Mouse (Mus musculus): Measurements from ENCODE around the gene Mbtps1. TPM values are rescaled to one million over a fixed set of nuclear protein-coding genes. Genes with fewer than 3 reads are reported as not detected.

Mbtps1 gene
- 61.3 and 63.2 TPM in 2 replicates for polyA plus RNA-seq (2015; fragmentation: Nextera tagmentation; extraction: Ambion mirVana)

DNA sequence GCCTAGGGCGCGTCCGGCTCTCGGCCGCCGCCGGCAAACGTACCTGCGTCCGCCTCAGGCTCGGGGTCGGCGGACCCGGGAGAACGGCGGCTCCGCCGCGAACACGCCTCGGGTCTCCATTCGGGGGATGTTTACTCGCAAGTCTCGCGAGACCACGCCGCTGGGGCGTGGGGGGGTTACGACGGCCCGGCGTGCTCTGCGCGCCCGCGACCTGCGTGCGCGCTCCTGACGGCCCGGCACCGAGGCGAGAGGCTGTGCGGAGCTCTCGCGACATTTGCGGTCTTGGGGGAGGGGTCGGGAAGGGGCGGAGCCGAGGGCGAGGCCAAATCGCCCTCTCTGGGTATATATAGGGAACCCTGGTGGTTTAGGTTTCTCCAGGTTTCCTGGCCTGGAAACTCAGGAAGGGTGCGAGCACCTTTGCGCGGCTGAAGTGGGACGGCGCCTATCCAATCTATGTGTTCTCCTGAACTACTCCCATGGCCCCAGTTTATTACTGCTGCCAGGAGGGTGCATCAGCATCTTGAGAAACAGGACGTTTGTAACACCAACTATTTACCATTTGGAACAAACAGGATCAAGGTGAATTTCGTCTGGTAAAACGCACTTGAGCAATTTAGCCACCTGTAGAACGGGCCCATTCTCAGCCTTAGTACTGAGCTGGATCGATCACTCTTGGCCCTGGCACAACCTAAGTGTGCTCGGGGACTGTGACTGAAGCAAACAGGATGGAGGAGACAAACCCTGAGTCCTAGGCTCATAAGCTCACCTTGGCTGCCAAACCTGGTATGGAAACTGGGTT is at the start of gene Mbtps1:
Mbtps1 (minus strand) TSS at position 133 of the 799 bp plus-strand sequence.
- H3K27ac ChIP-seq, result peak within 1 kb of the TSS; percentile 96
- H3K9me3 ChIP-seq, result no peaks in the 10 kb centered on the region
- H3K4me1 ChIP-seq (replicated peaks), result peaks cover 34% of the 10 kb centered on the region
- H3K4me3 ChIP-seq, result peak within 1 kb of the TSS; percentile 73
- H3K4me2 ChIP-seq, result peak within 1 kb of the TSS; percentile 89
- peak; percentile 95 for ATAC-seq (ENCODE audit: low FRiP score)
- no peaks in the 10 kb centered on the region for H3K27me3 ChIP-seq
- H3K36me3 ChIP-seq, result peaks cover 32% of the 10 kb centered on the region
- 7% methylated on average over 57 of the region's 63 CpGs for WGBS
- peak within 1 kb of the TSS; percentile 87 for H3K9ac ChIP-seq

DNA sequence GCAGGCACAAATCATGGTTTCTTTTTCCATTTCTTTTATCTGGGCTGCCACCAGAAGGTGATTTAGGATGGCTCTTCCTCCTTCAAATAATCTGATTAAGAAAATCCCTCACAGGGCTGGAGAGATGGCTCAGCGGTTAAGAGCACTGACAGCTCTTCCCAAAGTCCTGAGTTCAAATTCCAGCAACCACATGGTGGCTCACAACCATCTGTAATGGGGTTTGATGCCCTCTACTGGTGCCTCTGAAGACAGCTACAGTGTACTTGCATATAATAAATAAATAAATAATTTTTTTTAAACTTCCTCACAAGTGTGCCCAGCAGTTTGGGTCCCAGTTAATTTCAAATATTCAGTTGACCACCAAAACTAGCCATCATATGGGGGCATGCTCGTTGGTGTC is 47.7 kb upstream of the Mbtps1 start:
- Histone ChIP-seq H3K4me1 (replicated peaks) (peaks cover 11% of the 10 kb centered on the region), H3K9me3 (no peaks in the 10 kb centered on the region), H3K27me3 (no peaks in the 10 kb centered on the region), H3K4me3 (no peak overlapping the region), H3K4me2 (no peak overlapping the region), H3K27ac (no peak overlapping the region), H3K36me3 (peaks cover 17% of the 10 kb centered on the region), H3K9ac (no peak overlapping the region)
- 92% methylated on average over 2 of the region's 2 CpGs for WGBS
- ATAC-seq (ENCODE audit: low FRiP score), result no peak

DNA sequence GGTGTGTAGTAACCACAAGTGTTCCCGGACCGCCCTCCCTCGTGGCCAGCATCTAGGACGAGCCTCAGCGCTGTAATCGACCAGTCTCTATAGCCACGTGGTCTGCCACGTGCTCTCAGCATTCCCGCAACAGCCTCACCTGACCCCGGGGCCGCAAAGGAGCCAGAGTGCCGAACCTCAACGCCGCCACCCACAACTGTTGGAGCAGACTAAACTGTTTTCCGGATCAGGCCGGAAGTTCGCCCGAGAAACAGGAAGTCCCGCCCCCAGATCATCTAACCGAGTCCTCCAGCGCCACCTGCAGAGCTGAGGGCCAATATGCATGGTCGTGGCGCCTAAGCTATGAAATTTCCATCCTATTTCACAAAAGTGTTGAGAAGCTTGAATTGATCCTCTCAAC is 46.5 kb upstream of the Mbtps1 start, which contains the start of gene Taf1c:
Taf1c (minus strand) TSS at position 227 of the 400 bp plus-strand sequence.
- peak within 1 kb of the TSS; percentile 96 for H3K4me2 ChIP-seq
- H3K36me3 ChIP-seq, result peaks cover 30% of the 10 kb centered on the region
- peaks cover 11% of the 10 kb centered on the region for H3K4me1 ChIP-seq (replicated peaks)
- under 1% methylated on average over 23 of the region's 23 CpGs for WGBS
- H3K4me3 ChIP-seq, result peak within 1 kb of the TSS; percentile 78
- ATAC-seq (ENCODE audit: low FRiP score), result peak; percentile 85
- H3K9me3 ChIP-seq, result no peaks in the 10 kb centered on the region
- peak within 1 kb of the TSS; percentile 88 for H3K9ac ChIP-seq
- H3K27ac ChIP-seq, result peak within 1 kb of the TSS; percentile 48; the same call in 1 of the 2 replicates
- H3K27me3 ChIP-seq, result no peaks in the 10 kb centered on the region

- Histone ChIP-seq H3K4me2 (peak overlapping the region; percentile 96), H3K4me3 (peak overlapping the region; percentile 78), H3K36me3 (peaks cover 35% of the 10 kb centered on the region), H3K4me1 (replicated peaks) (peaks cover 11% of the 10 kb centered on the region), H3K27ac (0 out of 2 replicates have a peak overlapping the region, but pooled peaks have one; percentile 48), H3K27me3 (no peaks in the 10 kb centered on the region), H3K9ac (peak overlapping the region; percentile 88), H3K9me3 (no peaks in the 10 kb centered on the region)
- peak; percentile 31; the same call in 1 of the 2 replicates for ATAC-seq (ENCODE audit: low FRiP score)
- 47% methylated on average over 12 of the region's 12 CpGs for WGBS
Observed at GRCm38 (mm10) chr8:119604398-119604803, 45.9 kb upstream of the Mbtps1 start.

DNA sequence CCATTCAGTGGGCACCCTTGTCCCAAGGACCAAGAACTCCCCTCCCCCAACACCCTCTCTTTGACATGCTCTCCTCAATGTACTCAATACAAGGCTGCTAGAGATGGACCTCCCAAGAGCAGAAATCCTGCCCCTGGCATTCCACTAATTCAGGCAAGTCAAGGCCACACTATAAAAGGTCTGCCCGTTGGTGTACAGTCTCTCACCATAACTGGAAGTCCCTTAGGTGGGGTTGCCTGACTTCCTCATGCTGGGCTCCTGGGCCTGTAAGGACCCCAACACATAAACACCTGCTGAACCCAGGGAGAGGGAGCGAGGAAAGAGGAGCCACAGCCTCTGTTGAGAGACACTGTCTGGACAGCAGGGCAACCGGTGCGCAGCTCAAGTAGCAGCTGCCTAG is 45.2 kb upstream of the Mbtps1 start:
- no peaks in the 10 kb centered on the region for H3K9me3 ChIP-seq
- H3K4me2 ChIP-seq, result peak overlapping the region; percentile 96
- H3K27me3 ChIP-seq, result no peaks in the 10 kb centered on the region
- peaks cover 11% of the 10 kb centered on the region for H3K4me1 ChIP-seq (replicated peaks)
- peaks cover 42% of the 10 kb centered on the region for H3K36me3 ChIP-seq
- peak overlapping the region; percentile 88 for H3K9ac ChIP-seq
- ATAC-seq (ENCODE audit: low FRiP score), result no peak
- H3K27ac ChIP-seq, result no peak overlapping the region
- 97% methylated on average over 4 of the region's 4 CpGs for WGBS
- peak overlapping the region; percentile 78 for H3K4me3 ChIP-seq

- Histone ChIP-seq H3K27ac (no peak overlapping the region), H3K9ac (no peak overlapping the region), H3K4me3 (no peak overlapping the region), H3K4me1 (replicated peaks) (peaks cover 4% of the 10 kb centered on the region; the same call in 1 of the 2 replicates), H3K27me3 (no peaks in the 10 kb centered on the region), H3K9me3 (no peaks in the 10 kb centered on the region), H3K36me3 (peaks cover 6% of the 10 kb centered on the region; the same call in 1 of the 2 replicates), H3K4me2 (no peak overlapping the region)
- WGBS, result 91% methylated on average over 7 of the region's 7 CpGs
- ATAC-seq (ENCODE audit: low FRiP score), result no peak
Observed at GRCm38 (mm10) chr8:119591456-119591855, 32.9 kb upstream of the Mbtps1 start.

GRCm38 (mm10) chr8:119590348-119590747 is 31.8 kb upstream of the Mbtps1 start:
- no peak for ATAC-seq (ENCODE audit: low FRiP score)
- Histone ChIP-seq H3K9me3 (no peaks in the 10 kb centered on the region), H3K4me1 (replicated peaks) (peaks cover 8% of the 10 kb centered on the region), H3K4me2 (no peak overlapping the region), H3K27ac (no peak overlapping the region), H3K27me3 (no peaks in the 10 kb centered on the region), H3K36me3 (no peaks in the 10 kb centered on the region), H3K9ac (no peak overlapping the region), H3K4me3 (no peak overlapping the region)
- WGBS, result 88% methylated on average over 14 of the region's 14 CpGs

DNA sequence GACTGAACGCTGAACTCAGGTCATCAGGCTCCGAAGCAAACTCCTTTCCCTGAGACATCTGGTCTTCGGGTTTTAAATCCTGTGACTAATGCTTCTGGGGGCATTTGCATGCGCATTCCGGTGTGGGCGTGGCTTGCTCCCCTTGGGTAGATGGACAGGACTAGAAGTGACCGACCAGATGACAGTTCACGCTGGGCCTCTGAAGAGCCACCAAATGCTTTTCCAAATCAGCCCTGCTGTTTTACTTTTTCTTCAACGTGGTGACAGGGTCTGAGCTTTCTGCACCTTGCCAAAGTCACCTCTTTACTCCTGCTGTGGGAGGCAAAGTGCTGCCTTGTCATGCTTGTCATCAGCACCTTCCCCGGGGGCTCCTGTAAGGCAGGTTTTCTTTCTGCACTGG is 30.3 kb upstream of the Mbtps1 start:
- no peak overlapping the region for H3K4me3 ChIP-seq
- WGBS, result 20% methylated on average over 10 of the region's 10 CpGs
- no peak overlapping the region for H3K9ac ChIP-seq
- no peak overlapping the region for H3K4me2 ChIP-seq
- no peak for ATAC-seq (ENCODE audit: low FRiP score)
- no peaks in the 10 kb centered on the region for H3K36me3 ChIP-seq
- H3K4me1 ChIP-seq (replicated peaks), result peaks cover 4% of the 10 kb centered on the region; the same call in 1 of the 2 replicates
- H3K27ac ChIP-seq, result no peak overlapping the region
- no peaks in the 10 kb centered on the region for H3K27me3 ChIP-seq
- no peaks in the 10 kb centered on the region for H3K9me3 ChIP-seq

DNA sequence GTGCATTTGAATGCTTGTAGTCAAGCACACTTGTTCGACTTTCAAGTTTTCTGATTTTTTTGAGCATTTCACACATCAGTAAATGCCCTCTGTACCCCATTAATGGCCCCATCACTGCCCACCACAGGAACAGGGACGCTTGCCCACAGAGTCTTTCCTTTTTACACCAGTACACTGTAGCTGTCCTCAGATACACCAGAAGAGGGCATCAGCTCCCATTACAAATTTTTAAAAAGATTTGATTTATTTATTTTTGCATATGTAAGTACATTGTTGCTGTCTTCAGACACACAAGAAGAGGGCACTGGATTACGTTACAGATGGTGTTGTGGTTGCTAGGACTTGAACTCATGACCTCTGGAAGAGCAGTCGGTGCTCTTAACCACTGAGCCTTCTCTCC is 29.8 kb upstream of the Mbtps1 start:
- H3K27ac ChIP-seq, result no peak overlapping the region
- peaks cover 4% of the 10 kb centered on the region; the same call in 1 of the 2 replicates for H3K4me1 ChIP-seq (replicated peaks)
- WGBS, result 71% methylated on average over 4 of the region's 4 CpGs
- no peak overlapping the region for H3K9ac ChIP-seq
- ATAC-seq (ENCODE audit: low FRiP score), result no peak
- H3K9me3 ChIP-seq, result no peaks in the 10 kb centered on the region
- H3K27me3 ChIP-seq, result no peaks in the 10 kb centered on the region
- no peak overlapping the region for H3K4me3 ChIP-seq
- H3K36me3 ChIP-seq, result no peaks in the 10 kb centered on the region
- H3K4me2 ChIP-seq, result no peak overlapping the region

- Histone ChIP-seq H3K36me3 (no peaks in the 10 kb centered on the region), H3K4me1 (replicated peaks) (peaks cover 4% of the 10 kb centered on the region; the same call in 1 of the 2 replicates), H3K27me3 (no peaks in the 10 kb centered on the region), H3K27ac (no peak overlapping the region), H3K9me3 (no peaks in the 10 kb centered on the region), H3K9ac (peak overlapping the region; percentile 56), H3K4me2 (peak overlapping the region; percentile 51), H3K4me3 (peak overlapping the region; percentile 25)
- ATAC-seq (ENCODE audit: low FRiP score), result no peak
- 21% methylated on average over 21 of the region's 24 CpGs for WGBS
Observed at GRCm38 (mm10) chr8:119585901-119586300, 27.4 kb upstream of the Mbtps1 start.

- peaks cover 34% of the 10 kb centered on the region for H3K27me3 ChIP-seq
- no peaks in the 10 kb centered on the region for H3K36me3 ChIP-seq
- no peak for ATAC-seq (ENCODE audit: low FRiP score)
- H3K4me1 ChIP-seq (replicated peaks), result 0 out of 2 replicates have a peak, but pooled peaks cover 3% of the 10 kb centered on the region
- H3K9me3 ChIP-seq, result no peaks in the 10 kb centered on the region
- H3K4me3 ChIP-seq, result no peak overlapping the region
- H3K4me2 ChIP-seq, result no peak overlapping the region
- H3K27ac ChIP-seq, result no peak overlapping the region
- WGBS, result 88% methylated on average over 5 of the region's 5 CpGs
- H3K9ac ChIP-seq, result no peak overlapping the region
Observed at GRCm38 (mm10) chr8:119580441-119581161, 22.1 kb upstream of the Mbtps1 start.

- Histone ChIP-seq H3K4me1 (replicated peaks) (peaks cover 9% of the 10 kb centered on the region), H3K9me3 (no peaks in the 10 kb centered on the region), H3K4me2 (no peak overlapping the region), H3K9ac (no peak overlapping the region), H3K36me3 (no peaks in the 10 kb centered on the region), H3K4me3 (no peak overlapping the region), H3K27me3 (peaks cover 34% of the 10 kb centered on the region), H3K27ac (no peak overlapping the region)
- no peak for ATAC-seq (ENCODE audit: low FRiP score)
- WGBS, result 38% methylated on average over 13 of the region's 13 CpGs
Observed at GRCm38 (mm10) chr8:119579096-119579495, 20.6 kb upstream of the Mbtps1 start.

Data from hindbrain, embryonic 13.5 days (tissue).